Mouse (Mus musculus): ENCODE measurements around the gene Rheb. TPM values are rescaled to one million over a fixed set of nuclear protein-coding genes. Genes with fewer than 3 reads are reported as not detected.
A peak's percentile ranks its signal among the peaks of the same experiment; 100 is the strongest.
"Not testable (repeated sequence)": the region's sequence is repeated elsewhere in the genome, so short reads cannot be mapped to it uniquely, and the experiment has no call there.

The Rheb gene
- polyA plus RNA-seq, 1 experiment from 2014 or later = 252 TPM

GRCm38 (mm10) chr5:24827173-24827572, 15.3 kb downstream of the Rheb start:
- no peaks in the 10 kb centered on the region for H3K27me3 ChIP-seq (ENCODE audit: insufficient read depth, low read length)
- H3K27ac ChIP-seq = no peak overlapping the region
- H3K4me1 ChIP-seq (replicated peaks; ENCODE audit: insufficient read depth, low read length) = peaks cover 33% of the 10 kb centered on the region
- H3K9ac ChIP-seq (ENCODE audit: low read depth, low read length) = 0 out of 2 replicates have a peak overlapping the region, but pooled peaks have one; percentile 2
- no peak overlapping the region for H3K4me2 ChIP-seq (ENCODE audit: low read length)
- no peak for TF ChIP-seq CTCF (IDR thresholded peaks at IDR 0.05; ENCODE audit: low read depth)
- DNase-seq (ENCODE audit: low spot score) = no peak
- H3K36me3 ChIP-seq (ENCODE audit: insufficient read depth, low read length) = no peaks in the 10 kb centered on the region
- ATAC-seq (replicated peaks; ENCODE audit: low FRiP score, low read depth) = no peak
- no peaks in the 10 kb centered on the region for H3K9me3 ChIP-seq (replicated peaks; ENCODE audit: low read length)
- no peak overlapping the region for H3K4me3 ChIP-seq (replicated peaks; ENCODE audit: low read depth, low read length)
- WGBS = 89% methylated on average over 2 of the region's 2 CpGs

GRCm38 (mm10) chr5:24826056-24826770, 16.2 kb downstream of the Rheb start:
- WGBS = 77% methylated on average over 9 of the region's 9 CpGs
- H3K9ac ChIP-seq (ENCODE audit: low read depth, low read length) = no peak overlapping the region
- no peak for DNase-seq (ENCODE audit: low spot score)
- no peak overlapping the region for H3K4me3 ChIP-seq (replicated peaks; ENCODE audit: low read depth, low read length)
- ATAC-seq (replicated peaks; ENCODE audit: low FRiP score, low read depth) = no peak
- no peak overlapping the region for H3K4me2 ChIP-seq (ENCODE audit: low read length)
- H3K36me3 ChIP-seq (ENCODE audit: insufficient read depth, low read length) = no peaks in the 10 kb centered on the region
- peaks cover 33% of the 10 kb centered on the region for H3K4me1 ChIP-seq (replicated peaks; ENCODE audit: insufficient read depth, low read length)
- no peaks in the 10 kb centered on the region for H3K9me3 ChIP-seq (replicated peaks; ENCODE audit: low read length)
- TF ChIP-seq CTCF (IDR thresholded peaks at IDR 0.05; ENCODE audit: low read depth) = no peak
- H3K27me3 ChIP-seq (ENCODE audit: insufficient read depth, low read length) = no peaks in the 10 kb centered on the region
- no peak overlapping the region for H3K27ac ChIP-seq

- Histone ChIP-seq H3K27ac (no peak overlapping the region), H3K4me1 (replicated peaks; ENCODE audit: insufficient read depth, low read length) (peaks cover 33% of the 10 kb centered on the region), H3K9ac (ENCODE audit: low read depth, low read length) (no peak overlapping the region), H3K9me3 (replicated peaks; ENCODE audit: low read length) (no peaks in the 10 kb centered on the region), H3K4me2 (ENCODE audit: low read length) (no peak overlapping the region), H3K4me3 (replicated peaks; ENCODE audit: low read depth, low read length) (no peak overlapping the region), H3K36me3 (ENCODE audit: insufficient read depth, low read length) (no peaks in the 10 kb centered on the region), H3K27me3 (ENCODE audit: insufficient read depth, low read length) (no peaks in the 10 kb centered on the region)
- no peak for TF ChIP-seq CTCF (IDR thresholded peaks at IDR 0.05; ENCODE audit: low read depth)
- DNase-seq (ENCODE audit: low spot score) = no peak
- no peak for ATAC-seq (replicated peaks; ENCODE audit: low FRiP score, low read depth)
- 54% methylated on average over 4 of the region's 4 CpGs for WGBS
These were observed 16.9 kb downstream of the Rheb start for GRCm38 (mm10) chr5:24825365-24826055.

DNA sequence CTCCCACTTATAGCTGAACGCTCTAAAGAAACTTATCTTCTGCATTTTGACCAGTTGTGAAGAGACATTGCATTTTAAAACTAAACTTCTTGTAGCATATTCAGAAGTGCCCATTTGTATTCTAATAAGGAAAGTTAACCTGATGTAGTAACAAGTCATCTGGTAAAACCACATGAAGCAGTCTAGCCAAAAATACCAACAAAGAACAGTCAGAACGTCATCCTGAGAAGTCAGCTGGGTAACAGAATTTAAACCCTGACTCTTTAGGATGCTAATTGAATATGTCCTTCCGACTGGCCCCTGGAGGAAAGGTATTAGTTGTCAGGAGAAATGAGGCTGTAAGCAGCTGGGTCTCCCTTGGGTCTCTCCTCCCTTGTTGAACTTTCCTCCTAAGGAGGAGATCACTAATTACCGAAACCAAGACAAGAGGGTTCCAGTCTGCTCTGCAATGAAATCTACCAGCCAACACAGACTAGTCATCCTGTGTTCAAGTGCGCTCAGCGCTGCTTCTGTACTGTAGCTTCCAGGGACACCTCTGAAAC, 18.5 kb downstream of the Rheb start:
- peaks cover 33% of the 10 kb centered on the region for H3K4me1 ChIP-seq (replicated peaks; ENCODE audit: insufficient read depth, low read length)
- no peak for TF ChIP-seq CTCF (IDR thresholded peaks at IDR 0.05; ENCODE audit: low read depth)
- H3K4me3 ChIP-seq (replicated peaks; ENCODE audit: low read depth, low read length) = no peak overlapping the region
- no peak for ATAC-seq (replicated peaks; ENCODE audit: low FRiP score, low read depth)
- H3K27me3 ChIP-seq (ENCODE audit: insufficient read depth, low read length) = no peaks in the 10 kb centered on the region
- no peaks in the 10 kb centered on the region for H3K9me3 ChIP-seq (replicated peaks; ENCODE audit: low read length)
- H3K27ac ChIP-seq = no peak overlapping the region
- H3K4me2 ChIP-seq (ENCODE audit: low read length) = no peak overlapping the region
- DNase-seq (ENCODE audit: low spot score) = no peak
- no peak overlapping the region for H3K9ac ChIP-seq (ENCODE audit: low read depth, low read length)
- WGBS = 50% methylated on average over 6 of the region's 6 CpGs
- H3K36me3 ChIP-seq (ENCODE audit: insufficient read depth, low read length) = no peaks in the 10 kb centered on the region

GRCm38 (mm10) chr5:24822781-24823180, 19.6 kb downstream of the Rheb start:
- Histone ChIP-seq H3K27ac (no peak overlapping the region), H3K27me3 (ENCODE audit: insufficient read depth, low read length) (no peaks in the 10 kb centered on the region), H3K36me3 (ENCODE audit: insufficient read depth, low read length) (no peaks in the 10 kb centered on the region), H3K9me3 (replicated peaks; ENCODE audit: low read length) (no peaks in the 10 kb centered on the region), H3K4me2 (ENCODE audit: low read length) (no peak overlapping the region), H3K4me3 (replicated peaks; ENCODE audit: low read depth, low read length) (no peak overlapping the region), H3K4me1 (replicated peaks; ENCODE audit: insufficient read depth, low read length) (peaks cover 32% of the 10 kb centered on the region), H3K9ac (ENCODE audit: low read depth, low read length) (no peak overlapping the region)
- 59% methylated on average over 3 of the region's 3 CpGs for WGBS
- TF ChIP-seq CTCF (IDR thresholded peaks at IDR 0.05; ENCODE audit: low read depth) = no peak
- no peak for DNase-seq (ENCODE audit: low spot score)
- ATAC-seq (replicated peaks; ENCODE audit: low FRiP score, low read depth) = no peak

DNA sequence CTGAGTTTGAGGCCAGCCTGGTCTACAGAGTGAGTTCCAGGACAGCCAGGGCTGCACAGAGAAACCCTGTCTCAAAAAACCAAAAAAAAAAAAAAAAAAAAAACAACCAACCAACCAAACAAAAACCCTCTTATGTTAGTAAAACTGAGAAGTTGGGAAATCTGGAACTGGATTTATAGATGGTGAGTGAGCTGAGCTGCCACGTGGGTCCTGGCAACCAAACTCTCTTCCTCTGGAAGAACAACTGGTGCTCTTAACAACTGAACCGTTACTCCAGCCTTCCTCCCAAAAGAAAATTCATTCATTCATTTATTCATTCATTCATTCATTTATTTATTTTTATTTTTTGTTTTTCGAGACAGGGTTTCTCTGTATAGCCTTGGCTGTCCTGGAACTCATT, 20.2 kb downstream of the Rheb start:
- H3K27ac ChIP-seq; H3K36me3 ChIP-seq (ENCODE audit: insufficient read depth, low read length); H3K9ac ChIP-seq (ENCODE audit: low read depth, low read length); H3K4me2 ChIP-seq (ENCODE audit: low read length); ATAC-seq (replicated peaks; ENCODE audit: low FRiP score, low read depth); H3K4me3 ChIP-seq (replicated peaks; ENCODE audit: low read depth, low read length); H3K9me3 ChIP-seq (replicated peaks; ENCODE audit: low read length); H3K27me3 ChIP-seq (ENCODE audit: insufficient read depth, low read length); DNase-seq (ENCODE audit: low spot score): not testable (repeated sequence)
- peaks cover 26% of the 10 kb centered on the region for H3K4me1 ChIP-seq (replicated peaks; ENCODE audit: insufficient read depth, low read length)
- 77% methylated on average over 3 of the region's 3 CpGs for WGBS
